Mouse (Mus musculus) brain, adult 2 months (tissue): ENCODE data around the gene Cd300lf.

ENCODE experiments used
- DNase-seq: peaks from one replicate; pipeline ENCODE4 v3.0.0; 2011; ENCODE audit warnings: low read depth, low spot score

Cd300lf gene

DNA sequence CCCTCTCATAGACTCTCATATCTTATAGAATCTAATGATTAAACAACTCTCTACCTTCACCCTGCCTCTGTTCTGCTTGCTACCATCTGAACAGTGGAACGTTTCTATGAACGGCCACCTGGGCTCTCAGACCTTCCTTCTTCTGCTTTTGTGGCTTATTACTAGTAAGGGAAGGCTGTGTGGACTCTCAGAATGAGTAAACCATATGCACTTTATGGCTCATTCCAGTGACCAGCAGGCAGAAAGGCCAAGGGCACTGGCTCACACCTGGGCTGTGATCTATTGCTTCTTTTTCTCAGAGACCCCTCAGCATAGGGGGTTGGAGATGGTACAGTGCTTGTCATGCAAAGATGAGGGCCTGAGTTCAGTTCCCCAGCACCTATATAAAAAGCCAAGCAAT is 27.2 kb downstream of the Cd300lf start:
- DNase-seq: no peak

DNA sequence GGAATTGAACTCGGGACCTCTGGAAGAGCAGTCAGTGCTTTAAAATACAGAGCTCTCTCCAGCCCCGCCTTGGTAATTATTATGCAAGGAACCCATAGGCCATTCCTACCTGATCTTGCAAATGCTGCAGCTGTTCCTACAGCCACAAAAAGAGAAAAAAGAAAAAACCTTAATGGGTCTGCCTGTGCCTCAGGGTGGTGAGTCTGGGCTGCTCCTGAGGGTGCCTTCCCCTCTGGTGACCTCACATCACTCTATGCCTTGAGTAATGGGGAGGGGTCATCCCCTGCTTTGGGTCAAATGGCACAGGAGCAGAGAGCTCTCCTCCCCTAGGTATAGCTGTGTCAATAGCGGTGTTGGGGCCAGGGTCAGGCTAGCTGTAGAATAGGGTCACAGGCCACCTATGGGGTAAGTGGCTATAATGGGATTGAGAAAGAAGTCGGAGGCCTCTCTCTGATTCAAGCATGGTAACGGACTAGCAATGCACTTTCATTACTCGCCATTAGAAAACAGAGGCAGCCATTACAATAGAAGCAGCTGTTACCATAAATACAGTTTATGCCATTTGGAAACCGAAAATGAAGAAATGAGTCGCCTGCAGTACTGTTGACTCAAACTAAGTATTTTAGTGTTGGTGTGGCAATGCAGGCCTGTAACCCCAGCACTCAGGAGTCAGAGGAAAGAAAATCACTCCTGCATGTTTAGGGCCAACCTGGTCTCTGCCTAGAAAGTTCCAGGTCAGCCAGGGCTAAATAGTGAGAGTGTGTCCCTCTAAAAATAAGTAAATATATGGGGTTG is 28.8 kb downstream of the Cd300lf start:
- DNase-seq: no peak

DNA sequence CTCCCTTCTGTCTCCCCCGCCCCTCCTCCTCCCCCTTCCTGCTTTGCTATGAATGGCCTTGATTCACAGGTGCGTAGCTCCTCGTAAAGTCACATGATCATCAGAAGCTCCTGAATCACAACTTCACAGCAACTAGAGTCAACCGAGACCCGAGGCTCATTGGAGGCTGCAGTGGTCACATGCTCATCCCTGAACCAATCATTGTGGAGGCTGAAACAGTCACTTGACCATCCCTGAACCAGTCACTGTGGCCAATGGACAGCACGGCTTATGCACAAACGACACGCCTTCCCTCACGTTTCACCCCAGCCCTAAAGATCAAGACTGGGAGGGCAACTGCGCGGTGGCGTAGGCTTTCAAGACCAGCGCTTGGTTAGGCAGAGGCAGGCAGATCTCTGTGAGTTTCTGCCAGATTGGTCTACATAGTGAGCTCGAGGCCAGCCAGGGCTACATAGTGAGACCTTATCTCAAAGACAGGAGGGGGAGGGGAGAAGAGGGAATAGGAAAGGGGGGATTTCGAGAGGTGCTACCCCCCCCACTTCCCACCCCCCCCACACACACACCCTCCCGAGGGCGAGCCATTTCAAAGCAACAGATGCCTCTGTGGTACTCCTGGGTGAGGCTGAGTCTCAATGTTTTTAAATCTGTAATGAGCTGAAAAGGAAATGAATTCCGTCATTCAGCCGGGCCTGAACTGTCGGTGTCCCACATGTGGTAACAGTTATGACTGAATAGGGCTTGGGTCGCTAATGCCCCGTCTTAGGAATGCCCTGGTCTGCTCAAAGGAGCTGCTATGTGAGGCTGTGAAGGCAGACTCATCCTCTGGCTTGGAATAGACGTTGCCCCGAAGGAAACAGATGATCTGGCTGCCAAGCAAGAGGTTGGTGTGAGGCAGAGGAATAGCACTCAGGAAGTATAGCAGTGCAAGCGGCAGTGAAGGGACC is 30.1 kb downstream of the Cd300lf start:
- no peak for DNase-seq

DNA sequence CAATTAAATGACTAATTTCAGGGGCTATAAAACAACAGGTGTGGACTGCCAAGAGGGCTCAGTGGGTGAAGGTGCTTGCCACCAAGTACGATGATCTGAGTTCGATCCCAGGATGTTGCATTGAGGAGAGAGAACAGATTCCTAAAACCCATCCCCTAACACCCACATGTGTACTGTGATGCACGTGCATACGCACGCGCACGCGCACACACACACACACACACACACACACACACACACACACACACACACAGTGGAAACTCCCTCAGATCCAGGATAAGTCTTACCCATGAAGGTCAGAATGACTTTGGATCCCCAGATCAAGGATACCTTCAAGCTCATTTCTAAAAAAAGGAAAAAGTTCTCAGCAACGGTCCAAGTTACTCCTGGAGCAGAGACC is 31.7 kb downstream of the Cd300lf start:
- DNase-seq: no peak

DNA sequence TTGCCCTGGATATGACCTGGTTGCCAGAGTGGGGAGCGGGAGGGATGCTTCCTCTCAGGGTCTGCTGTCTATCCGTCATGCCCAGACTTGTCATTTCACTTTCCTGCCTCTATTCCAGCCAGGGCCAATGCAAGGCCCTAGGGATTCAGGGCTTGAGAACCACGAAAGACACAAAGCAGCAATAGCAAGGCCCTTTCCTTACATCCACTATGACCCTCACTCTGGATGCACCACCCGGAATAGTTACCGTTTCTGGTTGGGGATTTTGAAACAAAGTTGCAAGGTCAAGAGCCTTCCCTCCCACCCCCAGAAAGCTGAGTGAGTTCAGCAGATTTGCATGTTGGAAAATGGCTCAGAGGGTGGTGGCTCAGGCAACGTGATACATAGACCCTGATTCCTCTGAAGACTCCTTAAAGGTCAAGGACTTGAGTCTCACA is 32.2 kb downstream of the Cd300lf start:
- DNase-seq: no peak

DNA sequence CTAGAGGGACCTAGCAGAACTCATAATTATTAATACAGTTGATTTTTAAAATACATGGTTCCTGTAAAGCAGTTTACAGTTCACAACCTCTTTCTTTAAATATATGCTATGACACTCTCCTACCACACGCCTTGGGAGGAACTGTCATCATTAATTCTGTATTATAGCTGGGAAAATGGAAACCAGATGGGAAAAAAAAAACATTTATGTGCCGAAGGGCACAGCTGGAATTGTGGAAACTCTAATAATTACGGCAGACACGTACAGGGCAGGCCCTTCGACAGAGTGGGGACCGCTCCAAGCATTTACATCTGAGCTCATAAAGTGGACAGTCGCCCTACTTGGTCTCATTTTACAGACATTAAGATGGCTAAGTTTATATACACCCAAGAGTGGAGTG is 33.1 kb downstream of the Cd300lf start:
- DNase-seq: no peak

DNA sequence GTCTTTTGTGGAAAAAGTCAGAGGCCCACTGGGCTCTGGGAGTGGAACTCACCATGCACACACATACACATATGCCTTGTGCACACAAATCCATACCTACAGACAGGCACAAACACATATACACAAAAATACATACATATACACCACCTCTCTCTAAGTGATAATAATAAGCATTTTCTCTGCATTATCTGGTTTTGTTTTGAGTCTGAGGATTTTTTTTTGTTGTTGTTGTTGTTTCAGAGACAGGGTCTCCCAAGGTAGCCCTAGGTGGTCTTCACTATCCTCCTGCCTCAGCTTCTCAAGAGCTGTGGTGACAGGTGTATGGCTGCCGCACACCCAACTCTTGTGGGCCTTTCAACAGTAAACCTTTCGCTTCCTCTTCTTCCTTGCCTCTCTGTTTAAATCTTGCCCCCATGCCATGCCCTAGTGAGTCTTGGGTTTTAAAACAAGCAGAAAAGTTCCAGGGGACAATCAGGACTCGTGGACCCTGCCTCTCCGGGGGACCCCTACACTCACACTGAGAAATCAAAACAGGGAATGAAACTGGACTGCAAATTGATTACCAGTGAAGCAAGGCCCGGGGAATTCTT is 33.7 kb downstream of the Cd300lf start:
- DNase-seq: no peak

DNA sequence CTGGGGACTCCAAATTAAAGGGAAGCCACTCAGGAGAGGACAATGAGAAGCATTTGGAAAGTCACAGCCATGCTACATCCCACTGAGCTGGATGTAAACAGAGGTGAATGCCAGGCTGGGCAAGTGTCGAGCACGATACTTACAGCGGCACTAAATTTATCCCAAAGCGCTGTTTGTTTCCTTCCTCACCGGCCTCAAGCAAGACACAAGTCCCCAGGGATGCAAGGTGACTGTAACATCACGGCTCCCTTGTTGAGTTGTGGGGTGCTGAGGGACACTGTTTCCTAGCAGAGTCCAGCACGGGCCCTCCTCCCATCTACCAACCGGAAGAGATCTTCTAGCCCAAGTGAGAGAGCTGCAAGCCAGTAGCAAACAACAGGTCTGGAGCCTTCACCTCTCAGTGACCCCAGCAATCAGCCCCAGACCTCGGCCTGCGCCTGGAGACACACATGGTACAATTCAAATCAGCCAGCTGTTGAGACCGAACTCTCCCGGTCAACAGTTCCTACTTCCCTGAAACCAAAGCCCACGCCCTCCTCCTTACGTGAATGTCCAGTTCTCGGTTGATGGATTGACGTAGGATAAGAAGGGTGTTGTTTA is 34.5 kb downstream of the Cd300lf start:
- DNase-seq: no peak

DNA sequence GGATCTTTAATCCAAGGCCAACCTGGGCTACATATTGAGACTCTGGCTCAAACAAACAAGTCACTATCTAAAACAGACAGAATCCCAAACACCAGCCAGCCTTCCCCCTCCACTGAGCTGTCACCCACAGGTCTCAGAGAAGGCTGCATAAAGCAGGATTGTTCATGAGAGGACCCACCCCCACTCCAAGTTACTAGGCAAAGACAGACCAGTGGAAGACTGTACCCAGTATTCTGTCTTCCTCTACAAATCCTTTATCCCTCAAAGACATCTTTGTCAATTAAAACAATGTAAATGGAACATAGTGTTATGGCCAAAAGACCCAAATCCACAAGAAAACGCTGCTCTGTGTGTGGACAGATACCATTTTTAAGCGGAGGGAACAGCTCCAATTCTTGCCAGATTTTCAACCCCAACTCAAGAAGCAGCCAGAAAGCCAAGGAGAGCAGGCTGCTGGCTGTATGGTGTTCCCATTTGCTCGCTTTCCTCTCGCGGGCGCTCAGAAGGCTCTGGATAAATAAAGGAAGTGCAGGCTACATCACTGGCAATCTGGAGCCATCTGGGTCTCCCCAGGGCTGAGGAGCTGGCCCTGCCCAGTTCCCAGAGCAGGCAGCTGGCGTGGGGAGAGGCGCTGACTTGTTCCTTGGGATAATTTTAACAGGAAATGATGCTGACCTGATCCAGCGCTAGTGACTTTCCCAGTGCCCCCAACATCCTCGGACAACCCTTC is 35.4 kb downstream of the Cd300lf start:
- DNase-seq: peak; percentile 84

DNA sequence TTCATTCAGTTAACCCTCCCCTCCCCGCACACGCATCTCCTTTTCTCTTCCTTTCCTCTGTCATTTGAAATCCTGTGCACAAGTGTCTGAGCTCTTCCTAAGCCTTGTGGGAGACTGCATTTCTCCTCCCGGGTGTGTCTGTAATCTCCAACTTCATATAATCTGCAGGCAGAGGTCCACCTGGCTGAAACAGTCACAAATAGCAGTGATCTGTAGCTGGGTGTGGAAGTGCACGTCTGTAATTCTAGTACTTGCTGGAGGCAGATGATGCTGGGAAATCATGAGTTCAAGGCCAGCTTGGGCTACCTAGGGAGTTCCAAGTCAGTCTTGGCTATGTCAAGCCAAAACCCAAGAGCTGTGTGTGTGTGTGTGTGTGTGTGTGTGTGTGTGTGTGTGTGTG is 41.7 kb downstream of the Cd300lf start:
- DNase-seq: no peak

DNA sequence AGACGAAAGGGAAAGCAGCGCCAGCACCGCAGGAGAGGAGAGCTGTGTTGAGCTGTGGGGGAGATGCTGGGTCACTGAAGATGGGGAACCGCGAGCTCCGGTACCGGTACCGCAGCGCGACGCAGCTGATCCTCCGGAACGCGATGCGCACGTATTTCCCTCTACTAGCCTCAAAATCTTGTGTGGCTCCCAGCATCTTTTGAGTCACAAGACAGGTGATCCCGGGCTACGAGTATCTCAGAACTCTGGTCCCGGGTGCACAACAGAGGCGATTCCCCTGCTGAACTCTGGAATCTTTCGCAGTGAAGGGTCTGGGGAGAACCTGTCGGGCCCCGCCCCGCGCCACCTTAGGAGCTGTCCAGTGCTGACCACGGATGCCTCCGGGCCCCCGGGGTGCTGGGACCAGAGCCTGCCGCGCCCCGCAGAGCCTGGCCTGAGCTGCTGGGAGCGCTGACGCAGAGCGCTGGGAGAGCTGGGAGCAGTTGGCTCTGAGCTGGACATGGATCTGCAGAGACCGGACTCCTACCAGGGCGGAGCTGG is 42.4 kb downstream of the Cd300lf start, which contains the start of gene Rab37:
TSS of gene Rab37 (plus strand) at position 70 of the 540 bp plus-strand sequence.
- DNase-seq: peak; percentile 87

DNA sequence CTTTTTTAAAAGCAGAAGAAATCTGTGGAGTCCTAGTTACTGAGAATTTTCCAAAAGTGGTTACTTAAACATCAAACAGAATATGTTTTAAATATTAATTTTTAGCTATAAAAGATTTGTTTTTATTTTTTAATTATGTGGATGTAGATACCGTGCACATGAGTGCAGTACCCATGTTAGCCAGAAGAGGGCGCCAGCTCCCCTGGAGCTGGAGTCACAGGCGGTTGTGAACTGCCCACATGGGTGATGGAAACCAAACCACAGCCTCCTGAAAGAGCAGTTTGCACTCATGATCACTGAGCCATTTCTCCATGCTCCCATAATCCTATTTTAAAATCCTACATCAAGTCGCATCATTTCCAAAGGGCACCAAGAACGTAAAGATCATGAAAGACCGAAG is 43.9 kb downstream of the Cd300lf start:
- DNase-seq: no peak

DNA sequence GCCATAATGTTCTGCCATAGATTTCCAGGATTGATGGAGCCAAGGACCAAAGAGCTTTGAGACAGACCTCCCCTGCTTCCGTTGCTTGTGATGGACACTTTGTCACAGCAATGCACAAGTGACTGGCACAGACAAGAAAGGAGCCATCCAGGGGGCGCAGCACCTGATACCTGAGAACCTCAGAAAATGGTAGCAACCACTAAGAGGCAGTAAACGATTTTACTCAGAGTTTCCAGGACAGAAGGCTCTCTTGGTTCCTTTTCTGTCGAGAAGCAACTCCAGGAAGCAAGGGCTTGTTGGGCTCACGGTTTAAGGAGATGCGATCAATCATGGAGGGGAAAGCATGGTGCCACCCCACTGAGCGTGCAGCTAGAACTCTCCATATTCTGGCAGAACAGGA is 47.6 kb downstream of the Cd300lf start:
- DNase-seq: no peak

DNA sequence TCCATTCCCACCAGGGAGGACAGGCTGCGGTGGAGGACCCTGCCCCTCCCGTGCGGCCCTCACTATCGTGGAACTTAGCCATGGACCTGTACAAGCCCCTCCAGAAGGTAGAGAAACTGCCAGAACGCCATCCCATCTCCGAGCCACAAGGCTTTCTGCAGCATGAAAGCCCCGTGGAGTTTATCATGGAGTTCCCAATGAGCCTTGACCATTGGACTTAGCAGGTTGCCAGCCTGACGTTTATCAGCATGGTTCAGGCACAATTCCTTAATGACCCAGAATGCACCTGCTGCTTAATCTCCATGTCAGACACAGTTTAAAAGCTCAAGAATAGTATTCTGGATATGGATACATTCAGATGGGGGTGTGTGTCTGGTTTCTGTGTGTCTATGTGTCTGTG is 48.7 kb downstream of the Cd300lf start:
- no peak for DNase-seq

DNA sequence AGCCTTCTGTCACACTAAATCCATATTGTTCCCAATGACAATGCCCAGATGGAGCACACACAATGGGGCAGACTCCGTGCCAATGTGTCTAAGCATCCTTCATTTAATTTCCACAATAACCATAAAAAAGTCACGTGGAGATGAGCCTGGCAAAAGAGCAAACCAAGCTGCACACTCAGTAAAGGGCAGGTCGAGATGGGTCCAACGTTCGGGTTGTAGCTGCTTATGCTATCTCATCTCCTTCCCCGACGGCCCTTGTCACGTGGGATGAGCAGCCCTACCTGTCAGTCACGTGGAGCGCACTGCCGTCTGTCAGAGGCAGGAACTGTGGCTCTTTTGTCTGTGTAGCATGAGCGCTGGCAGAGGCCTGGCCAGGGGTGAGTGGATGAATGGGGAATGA is 49.2 kb downstream of the Cd300lf start:
- DNase-seq: peak; percentile 66

DNA sequence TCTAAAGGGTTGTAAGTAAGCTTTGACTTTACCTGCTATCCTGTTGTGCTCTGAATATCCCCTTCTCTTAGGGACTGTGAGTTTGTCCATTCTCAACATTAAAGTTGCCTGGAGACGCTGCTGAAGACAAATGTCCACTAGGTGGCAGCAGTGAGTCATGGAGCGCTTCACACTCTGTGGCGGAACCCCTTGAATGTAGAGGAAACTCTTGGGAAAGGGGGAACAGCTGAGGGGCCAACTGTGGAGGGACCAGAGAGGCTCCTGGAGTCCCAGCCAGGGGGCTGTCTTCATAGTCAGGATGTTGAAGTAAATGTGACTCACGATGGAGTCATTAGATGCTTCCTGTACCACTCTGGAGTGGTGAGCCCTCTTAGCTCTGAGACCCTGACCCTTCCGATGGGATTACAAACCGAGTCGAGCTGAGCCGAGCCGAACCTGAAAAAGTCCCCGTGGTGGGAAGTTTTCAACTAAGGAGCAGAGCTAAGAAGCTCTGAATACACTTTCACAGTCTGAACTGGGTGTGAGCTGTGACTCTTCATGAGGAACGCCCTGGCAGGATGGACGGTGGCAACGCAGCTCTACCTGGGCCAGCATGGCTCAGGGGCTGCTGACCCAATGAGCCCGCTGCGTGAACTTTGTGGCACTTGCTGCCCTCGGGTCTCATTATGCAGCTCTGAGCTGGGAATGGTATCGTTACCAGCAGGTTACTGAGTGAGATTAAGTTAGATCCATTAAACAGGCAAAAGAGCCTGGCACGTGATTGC is 50.2 kb downstream of the Cd300lf start:
- DNase-seq: peak; percentile 87

DNA sequence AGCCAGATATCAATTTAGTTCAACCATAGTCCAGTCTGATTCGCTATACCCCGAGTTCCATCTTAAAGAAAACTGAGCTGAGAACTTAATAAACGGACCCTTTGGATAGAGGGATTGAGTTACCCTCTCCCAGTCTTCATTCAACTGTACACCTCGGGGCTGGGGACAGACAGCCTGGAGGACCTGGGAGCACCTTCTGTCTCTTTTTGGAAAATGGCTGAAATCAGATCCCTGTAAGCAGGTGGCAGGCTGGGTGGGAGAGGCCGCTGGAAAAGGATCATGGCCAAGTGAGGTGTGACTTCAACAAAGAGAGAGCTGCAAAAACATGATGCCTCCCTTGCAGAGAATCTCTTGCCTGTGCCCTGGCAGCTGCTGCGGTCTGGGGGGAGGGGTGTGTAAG is 51.6 kb downstream of the Cd300lf start:
- DNase-seq: no peak

DNA sequence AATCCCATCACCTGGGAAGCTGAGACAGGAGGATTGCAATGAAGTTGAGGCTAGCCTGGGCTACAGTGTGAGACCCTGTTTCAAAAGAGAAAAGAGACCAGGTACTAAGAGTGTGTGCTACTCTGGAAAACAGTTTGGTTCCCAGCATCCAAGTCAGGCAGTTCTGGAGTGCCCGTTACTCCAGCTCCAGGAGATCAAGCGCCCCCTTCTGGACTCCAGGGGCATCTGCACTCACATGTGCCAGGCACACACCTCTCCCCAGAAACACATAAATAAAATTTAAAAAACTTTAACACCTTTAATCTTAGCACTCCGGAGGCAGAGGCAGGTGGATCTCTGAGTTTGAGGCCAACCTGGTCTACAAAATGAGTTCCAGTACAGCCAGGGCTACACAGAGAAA is 52.4 kb downstream of the Cd300lf start:
- DNase-seq: no peak

DNA sequence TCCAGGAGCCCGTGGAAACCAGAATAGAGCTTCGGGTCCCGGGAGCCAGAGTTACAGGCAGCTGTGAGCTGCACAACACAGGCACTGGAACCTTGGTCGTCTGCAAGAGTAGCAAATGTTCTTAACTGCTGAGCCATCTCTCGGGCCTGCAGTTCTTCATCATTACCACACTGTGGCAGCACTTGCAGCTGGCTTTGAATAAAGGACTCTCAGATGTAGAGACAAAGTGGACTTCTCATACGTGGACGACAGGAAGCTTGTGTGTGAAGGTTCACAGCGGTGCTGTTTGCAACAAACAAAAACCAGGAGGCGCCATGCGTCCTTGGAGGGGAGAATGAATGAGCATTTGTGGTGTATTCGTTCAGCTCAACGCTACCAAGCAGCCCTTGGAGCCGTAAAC is 52.9 kb downstream of the Cd300lf start:
- DNase-seq: peak; percentile 89

DNA sequence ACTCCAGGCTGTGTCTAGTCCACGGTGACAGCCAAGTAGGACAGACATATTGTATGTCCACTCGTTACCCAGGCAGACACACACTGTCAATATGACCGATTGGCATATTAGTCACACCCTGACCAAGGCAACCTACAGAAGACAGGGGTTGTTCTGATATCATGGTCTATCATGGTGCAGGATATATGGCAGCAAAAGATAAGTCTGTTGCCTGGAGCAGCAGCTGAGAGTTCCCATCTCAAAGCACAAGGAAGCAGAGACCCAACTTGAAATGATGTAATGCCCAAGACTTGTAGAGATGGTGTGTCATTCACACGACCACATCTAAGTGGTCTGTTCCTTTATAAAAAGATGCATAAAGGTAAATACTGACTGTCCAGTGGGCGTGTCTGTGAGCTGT is 55.1 kb downstream of the Cd300lf start:
- DNase-seq: no peak
